Mouse (Mus musculus): ENCODE results near the gene Naaladl1.
"Not testable (repeated sequence)": the region's sequence is repeated elsewhere in the genome, so short reads cannot be mapped to it uniquely, and the experiment has no call there.

The Naaladl1 gene

DNA sequence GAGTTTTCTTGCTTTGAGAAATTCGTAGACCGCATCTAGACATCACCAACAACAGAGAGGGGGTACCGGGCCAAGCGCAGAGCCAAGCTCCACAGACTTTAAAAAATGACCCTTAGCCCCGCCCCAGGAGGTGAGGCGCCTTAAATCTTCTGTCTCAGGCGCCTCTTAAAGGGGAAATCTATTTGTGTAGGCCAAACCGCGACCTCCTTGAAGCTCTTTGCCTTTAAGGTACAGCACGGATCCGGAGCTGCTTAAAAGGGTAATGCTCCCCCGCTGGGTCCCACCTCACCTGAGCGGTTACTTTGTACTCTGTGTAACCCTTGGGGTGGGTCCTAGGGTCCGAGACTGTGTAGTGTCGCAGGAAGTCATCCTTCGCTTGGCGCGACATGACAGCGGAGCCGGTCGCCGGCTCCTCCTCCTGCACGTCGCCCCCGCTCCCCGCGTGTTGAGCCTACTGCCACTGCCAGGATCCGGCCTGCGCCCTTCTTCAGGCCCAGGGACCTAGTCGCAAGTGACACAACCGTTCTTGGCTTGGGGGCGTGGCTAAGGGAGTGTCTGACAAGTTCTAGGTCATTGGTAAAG is 22.3 kb downstream of the Naaladl1 start, which contains the start of gene Snx15:
Snx15 (minus strand) TSS at position 545 of the 582 bp plus-strand sequence.
- in situ Hi-C loops (cut with MboI; ENCODE audit: low sequenced_read_pairs): loop anchor here (10.0 kb wide), 1 partner anchor 163 kb away; the partner anchor contains the start of gene Pola2

DNA sequence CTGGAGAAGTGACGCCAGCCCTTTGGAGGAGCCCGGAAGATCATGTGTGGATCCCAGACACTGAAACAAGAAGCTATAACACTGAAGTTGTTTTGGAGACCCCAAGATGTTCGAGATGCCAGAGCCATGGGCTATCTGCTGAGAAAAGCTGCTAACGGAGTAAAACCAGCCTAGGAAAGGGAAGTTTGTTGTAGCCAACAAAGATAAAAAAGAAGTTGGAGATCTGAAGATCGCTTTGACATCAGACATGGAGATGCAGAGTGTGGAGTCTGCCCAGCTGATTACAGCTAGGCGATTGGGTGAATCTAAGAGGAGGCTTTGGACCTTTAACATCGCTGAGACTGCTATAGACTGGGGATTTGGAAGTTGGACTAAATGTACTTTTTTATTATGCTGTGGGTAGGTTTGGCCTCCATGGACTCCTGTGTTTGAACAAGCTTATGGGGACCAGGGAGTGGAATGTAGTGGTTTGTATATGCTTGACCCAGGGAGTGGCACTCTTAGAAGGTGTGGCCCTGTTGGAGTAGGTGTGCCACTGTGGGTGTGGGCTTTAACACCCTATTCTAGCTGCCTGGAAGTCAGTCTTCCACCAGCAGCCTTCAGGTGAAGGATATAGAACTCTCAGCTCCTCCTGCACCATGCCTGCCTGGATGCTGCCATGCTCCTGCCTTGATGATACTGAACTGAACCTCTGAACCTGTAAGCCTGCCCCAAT is 25.0 kb downstream of the Naaladl1 start:
- in situ Hi-C loops (cut with MboI; ENCODE audit: low sequenced_read_pairs): not testable (repeated sequence)

DNA sequence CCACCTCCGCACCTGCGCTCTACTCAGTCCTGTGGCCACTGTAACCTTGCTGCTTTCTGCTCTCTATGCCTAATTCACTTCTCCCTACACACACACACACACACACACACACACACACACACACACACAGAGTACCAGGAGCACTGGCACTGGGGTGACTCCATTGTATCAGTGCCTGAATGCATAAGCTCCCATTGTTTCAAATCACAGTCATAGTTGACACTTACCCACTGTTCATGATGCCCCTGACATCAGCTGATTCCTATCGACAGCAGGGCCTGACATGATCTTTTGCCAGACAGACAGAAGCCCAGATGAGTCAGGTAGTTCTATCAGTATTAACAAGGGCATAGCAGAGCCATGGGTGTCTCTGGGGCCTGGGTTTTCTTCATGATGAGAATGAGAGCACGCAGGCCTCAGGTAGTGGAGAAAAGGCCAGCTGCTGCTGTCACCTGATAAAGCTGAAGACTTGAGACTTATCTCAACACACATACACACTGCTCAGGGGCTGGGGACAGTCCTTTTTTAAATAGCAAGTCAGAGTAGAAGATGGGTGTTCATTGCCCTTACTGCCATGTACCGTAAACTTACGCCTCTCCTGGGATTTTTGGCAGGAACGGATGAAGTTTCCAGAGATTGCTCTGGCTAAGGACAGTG is 26.7 kb downstream of the Naaladl1 start:
- in situ Hi-C loops (cut with MboI; ENCODE audit: low sequenced_read_pairs): no loop called here

- in situ Hi-C loops (cut with MboI; ENCODE audit: low sequenced_read_pairs): not testable (repeated sequence)
Observed at GRCm38 (mm10) chr19:6133197-6133596, 27.6 kb downstream of the Naaladl1 start.

DNA sequence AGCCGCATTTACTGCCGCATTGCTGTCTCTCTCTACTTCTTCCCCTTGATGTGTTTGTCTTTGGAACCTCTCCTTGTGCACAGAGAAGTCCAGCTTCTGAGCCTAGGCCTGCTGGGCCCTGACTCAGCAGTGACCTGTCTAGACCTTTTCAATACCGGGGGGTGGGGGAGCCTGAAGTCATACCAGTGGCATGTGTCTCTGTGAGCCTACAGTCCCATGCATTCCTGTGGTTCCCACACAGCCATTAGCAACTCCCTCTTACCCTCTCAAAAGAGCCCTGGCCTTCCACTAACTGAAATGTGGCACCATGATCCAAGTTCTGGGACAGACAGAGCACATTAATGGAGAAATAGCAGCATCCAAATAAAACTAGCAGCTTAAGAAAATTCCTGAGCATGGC is 30.8 kb downstream of the Naaladl1 start:
- in situ Hi-C loops (cut with MboI; ENCODE audit: low sequenced_read_pairs): no loop called here

- in situ Hi-C loops (cut with MboI; ENCODE audit: low sequenced_read_pairs): no loop called here
Observed at GRCm38 (mm10) chr19:6139701-6140100, 34.1 kb downstream of the Naaladl1 start.

DNA sequence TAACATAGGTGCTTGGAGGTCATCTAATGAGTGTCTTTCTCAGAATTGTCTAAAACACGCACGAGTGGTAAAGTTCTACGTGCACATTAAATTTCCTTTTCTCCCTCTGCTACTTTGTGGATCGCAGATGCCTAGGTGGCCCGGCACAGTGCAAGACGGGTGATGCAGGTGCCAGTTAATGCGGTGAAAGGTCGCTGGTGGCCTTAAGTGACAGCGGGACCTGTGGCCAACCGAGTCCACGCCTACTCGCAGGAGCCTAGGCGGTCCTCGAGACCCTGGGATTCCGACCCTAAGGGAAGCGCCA is 34.7 kb downstream of the Naaladl1 start:
- in situ Hi-C loops (cut with MboI; ENCODE audit: low sequenced_read_pairs): no loop called here

GRCm38 (mm10) chr19:6140678-6141393 is 35.3 kb downstream of the Naaladl1 start, which contains the start of gene Batf2:
Gene Batf2, plus strand, starts transcription at chr19:6140983.
- in situ Hi-C loops (cut with MboI; ENCODE audit: low sequenced_read_pairs): no loop called here

DNA sequence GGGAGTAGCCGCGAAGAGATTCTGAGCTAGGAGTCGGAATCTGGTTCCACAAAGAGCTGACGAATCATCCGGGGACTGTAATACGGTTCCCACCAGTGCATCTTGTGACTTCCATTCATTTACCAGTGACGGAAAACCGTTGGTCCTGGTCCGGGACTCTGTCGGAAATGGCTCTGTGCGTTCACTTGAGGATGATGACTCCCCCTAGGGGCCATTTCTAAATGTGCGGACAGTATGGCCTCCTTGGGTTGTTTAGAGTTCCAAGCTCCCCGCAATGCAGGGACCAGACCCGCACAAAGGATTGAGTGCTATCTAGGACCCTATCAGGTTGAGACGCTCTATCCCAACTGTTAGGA is 35.8 kb downstream of the Naaladl1 start, which contains the start of gene Arl2:
Arl2 (minus strand) TSS at position 155 of the 356 bp plus-strand sequence.
- in situ Hi-C loops (cut with MboI; ENCODE audit: low sequenced_read_pairs): no loop called here

- in situ Hi-C loops (cut with MboI; ENCODE audit: low sequenced_read_pairs): no loop called here
Observed at GRCm38 (mm10) chr19:6144842-6145241, 39.3 kb downstream of the Naaladl1 start.

GRCm38 (mm10) chr19:6155174-6155573 is 49.6 kb downstream of the Naaladl1 start:
- in situ Hi-C loops (cut with MboI; ENCODE audit: low sequenced_read_pairs): no loop called here

DNA sequence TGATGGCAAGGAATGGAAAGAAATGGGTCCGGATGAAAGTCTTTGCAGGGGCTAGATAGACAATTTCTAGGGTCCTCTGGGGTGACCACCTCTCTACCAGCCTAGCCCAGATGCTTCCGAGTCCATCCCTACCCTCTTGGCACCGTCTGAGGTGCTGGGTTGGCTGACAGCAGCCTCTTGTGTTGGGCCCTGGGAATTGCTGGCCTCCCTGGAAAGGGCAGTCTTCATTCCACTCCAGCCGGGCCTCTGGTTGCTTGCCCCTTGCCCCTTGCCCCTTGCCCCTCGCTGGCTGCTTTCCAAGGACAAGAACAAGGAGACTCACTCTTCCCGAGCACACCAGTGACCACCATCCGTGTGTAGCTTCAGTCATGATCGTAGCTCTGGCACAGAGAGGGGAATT is 50.8 kb downstream of the Naaladl1 start:
- in situ Hi-C loops (cut with MboI; ENCODE audit: low sequenced_read_pairs): no loop called here

- in situ Hi-C loops (cut with MboI; ENCODE audit: low sequenced_read_pairs): no loop called here
Observed at GRCm38 (mm10) chr19:6157220-6157619, 51.6 kb downstream of the Naaladl1 start.

DNA sequence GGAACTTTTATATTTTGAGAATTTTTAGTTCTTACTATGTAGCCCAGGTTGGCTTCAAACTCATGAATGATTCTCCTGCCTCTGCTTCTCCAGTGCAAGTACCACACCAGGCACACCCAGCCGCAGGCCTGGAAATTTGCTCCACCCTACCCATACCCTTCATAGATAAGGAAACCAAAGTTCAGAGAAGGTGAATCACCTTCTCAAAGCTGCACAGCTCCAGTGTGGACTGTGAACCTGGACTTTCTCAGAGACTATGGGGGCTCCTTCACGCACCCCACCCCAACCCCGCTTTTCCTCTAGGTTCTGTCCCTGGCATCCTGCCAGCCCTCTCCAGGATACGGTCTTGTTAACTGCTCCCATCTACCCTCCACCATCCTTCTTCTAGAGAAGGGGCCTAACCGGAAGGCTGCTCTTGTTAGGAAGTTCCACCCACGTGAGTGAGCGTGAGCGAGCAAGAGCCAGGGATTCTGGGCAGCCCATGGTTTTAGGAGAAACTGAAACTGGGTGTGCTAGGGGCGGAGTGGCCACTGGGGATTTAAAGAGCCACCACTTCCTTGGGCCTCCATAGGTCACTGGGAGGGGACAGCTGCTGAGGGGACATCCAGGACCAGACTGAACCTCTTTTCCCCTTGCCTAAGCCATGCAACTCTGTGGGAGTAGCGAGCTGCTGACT is 58.4 kb downstream of the Naaladl1 start:
- in situ Hi-C loops (cut with MboI; ENCODE audit: low sequenced_read_pairs): no loop called here

All from CH12F3 (cell line).